Comparison of ENCODE assay signal across 8 mouse cellular contexts in the genomic region with DNA sequence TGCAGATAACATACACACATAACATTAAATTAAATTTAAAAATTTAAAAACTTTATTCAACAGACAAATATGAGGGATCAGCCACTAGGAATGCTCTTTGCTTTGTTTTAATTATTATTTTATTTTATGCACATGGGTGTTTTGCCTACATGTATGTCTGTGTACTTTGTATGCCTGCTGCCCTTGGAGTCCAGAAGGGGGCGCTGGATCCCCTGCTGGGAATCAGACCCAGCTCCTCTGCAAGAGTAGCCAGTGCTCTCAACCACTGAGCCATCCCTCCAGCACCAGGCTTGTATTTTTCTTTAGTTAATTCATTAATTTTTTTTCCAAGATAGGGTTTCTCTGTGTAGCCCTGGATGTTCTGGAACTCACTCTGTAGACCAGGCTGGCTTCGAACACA.
DNase-seq lines count a peak whose midpoint lies in the region; ATAC-seq and TF ChIP-seq lines count a peak whose summit lies in the region.

No protein-coding gene starts in this region.

- DNase-seq in heart, adult 8-10 months (ENCODE audit: low spot score), result peak; percentile 24
- DNase-seq in heart, adult 9 months (ENCODE audit: low spot score in 2 of 2), result no peak
- DNase-seq in CH12.LX (ENCODE audit: extremely low read depth), result peak; percentile 60
- peak; percentile 46 to 66 for DNase-seq in adrenal gland, postnatal 36 days
- DNase-seq in liver, embryonic 14.5 days (ENCODE audit: low read depth in 3 of 3, low spot score in 3 of 3), result peak; percentile 79 to 81 (median 79)
- no peak for DNase-seq in stomach, postnatal 0 days (ENCODE audit: low spot score)
- no peak for DNase-seq in gastrocnemius, postnatal 4 days (ENCODE audit: low spot score in 2 of 2)
- DNase-seq in hindbrain, embryonic 10.5 days (ENCODE audit: low spot score), result no peak

- ATAC-seq in liver, embryonic 14.5 days (ENCODE audit: insufficient read depth), result peak; percentile 20; the same call in 1 of the 2 replicates
- ATAC-seq in stomach, postnatal 0 days (ENCODE audit: low FRiP score, low TSS enrichment), result no peak

- H3K4me1 ChIP-seq in CH12.LX (ENCODE audit: control insufficient read depth in 1 of 2, insufficient read depth in 2 of 2), result peaks cover 0 to 11% of the 10 kb centered on the region in 2 experiments; a peak in 2 of 4 replicates
- H3K4me1 ChIP-seq in liver, embryonic 14.5 days (replicated peaks; ENCODE audit: control insufficient read depth in 2 of 2, insufficient read depth in 2 of 2, low read length in 1 of 2), result peaks cover 57 to 65% of the 10 kb centered on the region in 2 experiments
- no peaks in the 10 kb centered on the region for H3K4me1 ChIP-seq in stomach, postnatal 0 days (replicated peaks; ENCODE audit: control insufficient read depth, insufficient read depth)
- H3K4me1 ChIP-seq in hindbrain, embryonic 10.5 days (replicated peaks), result peaks cover 12% of the 10 kb centered on the region

- H3K36me3 ChIP-seq in CH12.LX (replicated peaks in 1 of 2; ENCODE audit: control insufficient read depth in 1 of 2, insufficient read depth in 1 of 2, low read length in 1 of 2), result no peaks in the 10 kb centered on the region
- no peaks in the 10 kb centered on the region for H3K36me3 ChIP-seq in liver, embryonic 14.5 days (replicated peaks; ENCODE audit: control insufficient read depth, insufficient read depth, low read depth)
- no peaks in the 10 kb centered on the region for H3K36me3 ChIP-seq in stomach, postnatal 0 days (ENCODE audit: control insufficient read depth, insufficient read depth, low read length)
- no peaks in the 10 kb centered on the region for H3K36me3 ChIP-seq in hindbrain, embryonic 10.5 days

- no peak overlapping the region for H3K9ac ChIP-seq in CH12.LX (ENCODE audit: insufficient read depth, low read depth)
- peak overlapping the region; percentile 67 for H3K9ac ChIP-seq in liver, embryonic 14.5 days (replicated peaks)
- H3K9ac ChIP-seq in stomach, postnatal 0 days (ENCODE audit: low read length), result no peak overlapping the region

- in situ Hi-C loops in CH12.LX (cut with MboI; ENCODE audit: low pct_ligation_motif_present, low pct_unique_long_range_greater_than_20kb, low sequenced_read_pairs), result no loop called here

- no peak for TF ChIP-seq POLR2A in CH12.LX (IDR thresholded peaks at IDR 0.05; ENCODE audit: low read depth, low read length)

- TF ChIP-seq CTCF in CH12.LX (conservative IDR thresholded peaks at IDR 0.05 in 1 of 2, IDR thresholded peaks at IDR 0.05 in 1 of 2; ENCODE audit: low read depth in 2 of 2, low read length in 2 of 2), result peak; percentile 35 to 75; a peak in 3 of 4 replicates
- TF ChIP-seq CTCF in liver, embryonic 14.5 days (IDR thresholded peaks at IDR 0.05; ENCODE audit: low read depth), result peak; percentile 94
- peak; percentile 57 for TF ChIP-seq CTCF in stomach, postnatal 0 days (IDR thresholded peaks at IDR 0.05; ENCODE audit: low read depth)

- H3K4me3 ChIP-seq in CH12.LX (replicated peaks in 1 of 3; ENCODE audit: low read depth in 2 of 3, low read length in 2 of 3, poor library complexity in 1 of 3), result no peak overlapping the region
- peak overlapping the region in 1 of 2 experiments; percentile 16; a peak in 1 of 4 replicates for H3K4me3 ChIP-seq in liver, embryonic 14.5 days (ENCODE audit: insufficient read depth in 1 of 2, low read depth in 2 of 2, low read length in 2 of 2)
- H3K4me3 ChIP-seq in stomach, postnatal 0 days (ENCODE audit: low read depth, low read length), result no peak overlapping the region
- no peak overlapping the region for H3K4me3 ChIP-seq in hindbrain, embryonic 10.5 days

- H3K4me2 ChIP-seq in CH12.LX (ENCODE audit: insufficient read depth, low read depth, poor library complexity, severe bottlenecking), result no peak overlapping the region
- peak overlapping the region; percentile 73 for H3K4me2 ChIP-seq in liver, embryonic 14.5 days (ENCODE audit: low read depth)
- no peak overlapping the region for H3K4me2 ChIP-seq in stomach, postnatal 0 days (replicated peaks; ENCODE audit: low read depth)

- WGBS in liver, embryonic 14.5 days (ENCODE audit: insufficient replicate concordance), result 40% methylated on average over 2 of the region's 2 CpGs
- 52% methylated on average over 2 of the region's 2 CpGs for WGBS in stomach, postnatal 0 days
- whole genome bisulfite sequencing in hindbrain, embryonic 10.5 days, result 45% methylated on average over 2 of the region's 2 CpGs

- no peak overlapping the region for H3K27ac ChIP-seq in CH12.LX (ENCODE audit: insufficient read depth, low read depth)
- H3K27ac ChIP-seq in liver, embryonic 14.5 days, result peak overlapping the region; percentile 100
- no peak overlapping the region for H3K27ac ChIP-seq in stomach, postnatal 0 days (replicated peaks)
- H3K27ac ChIP-seq in hindbrain, embryonic 10.5 days, result no peak overlapping the region

- H3K27me3 ChIP-seq in CH12.LX (replicated peaks), result no peaks in the 10 kb centered on the region
- H3K27me3 ChIP-seq in liver, embryonic 14.5 days (ENCODE audit: control insufficient read depth, insufficient read depth, low read length), result no peaks in the 10 kb centered on the region
- H3K27me3 ChIP-seq in stomach, postnatal 0 days (ENCODE audit: control insufficient read depth, insufficient read depth, low read length), result no peaks in the 10 kb centered on the region
- peaks cover 3% of the 10 kb centered on the region; the same call in 1 of the 2 replicates for H3K27me3 ChIP-seq in hindbrain, embryonic 10.5 days (ENCODE audit: insufficient read depth, poor library complexity, severe bottlenecking)

- TF ChIP-seq EP300 in CH12.LX (IDR thresholded peaks at IDR 0.05; ENCODE audit: low read length), result no peak
- peak; percentile 29; the same call in 1 of the 2 replicates for TF ChIP-seq EP300 in liver, embryonic 14.5 days (IDR thresholded peaks at IDR 0.05; ENCODE audit: low read depth)
- no peak for TF ChIP-seq EP300 in stomach, postnatal 0 days (optimal IDR thresholded peaks at IDR 0.05)

- peak; percentile 64 for TF ChIP-seq RAD21 in CH12.LX (IDR thresholded peaks at IDR 0.05; ENCODE audit: low read depth, low read length)

- no peaks in the 10 kb centered on the region for H3K79me2 ChIP-seq in CH12.LX (replicated peaks; ENCODE audit: control insufficient read depth, extremely low read depth, insufficient read depth, poor library complexity, severe bottlenecking)

- H3K9me3 ChIP-seq in CH12.LX (replicated peaks; ENCODE audit: low read length), result peaks cover 5% of the 10 kb centered on the region
- peaks cover 2% of the 10 kb centered on the region; the same call in 1 of the 2 replicates for H3K9me3 ChIP-seq in liver, embryonic 14.5 days (ENCODE audit: control insufficient read depth, low read length)
- no peaks in the 10 kb centered on the region for H3K9me3 ChIP-seq in stomach, postnatal 0 days (ENCODE audit: control insufficient read depth, low read length)
- H3K9me3 ChIP-seq in hindbrain, embryonic 10.5 days, result no peaks in the 10 kb centered on the region

- dilution Hi-C loops in CH12.LX (cut with MboI; ENCODE audit: extremely low pct_ligation_motif_present, extremely low pct_unique_long_range_greater_than_20kb, low sequenced_read_pairs), result no loop called here

TF ChIP-seq in CH12.LX, 34 proteins besides CTCF, POLR2A, EP300 and RAD21:
- TF ChIP-seq NELFE (IDR thresholded peaks at IDR 0.05; ENCODE audit: low read depth, low read length) (no peak), JUND (conservative IDR thresholded peaks at IDR 0.05; ENCODE audit: low read depth, low read length) (no peak), MYC (IDR thresholded peaks at IDR 0.05; ENCODE audit: low read depth, low read length) (no peak), SMC3 (IDR thresholded peaks at IDR 0.05; ENCODE audit: low read depth, low read length) (peak; percentile 80)
TF ChIP-seq in CH12.LX: peak in this region for 1.

Comparison
In these comparisons a context has a peak if more than half of its experiments do, and no peak if none do; other contexts are left out.
1. DNase-seq: peak in heart, adult 8-10 months (single experiment), CH12.LX (single experiment), adrenal gland, postnatal 36 days (2 of 2) and liver, embryonic 14.5 days (3 of 3); none in heart, adult 9 months (0 of 2), stomach, postnatal 0 days (single experiment), gastrocnemius, postnatal 4 days (0 of 2) and hindbrain, embryonic 10.5 days (single experiment).
2. Peak in every context shown above with its lines, with median percentiles within 50 percentile points of each other: CTCF ChIP-seq.